Mouse (Mus musculus) spleen, adult 18-20 months (tissue): ENCODE data around the gene Mettl7a3.
"Not testable (repeated sequence)": the region's sequence is repeated elsewhere in the genome, so short reads cannot be mapped to it uniquely, and the experiment has no call there.

ENCODE experiments used
- DNase-seq, 2 experiments: peaks; one replicate each; pipeline ENCODE4 v3.0.0; 2022; ENCODE audit warnings: mixed read lengths in 2 of 2

Mettl7a3 gene

GRCm38 (mm10) chr15:100334629-100335028 is at the start of gene Mettl7a3:
Mettl7a3 (plus strand) TSS chr15:100334929.
- DNase-seq, result no peak

DNA sequence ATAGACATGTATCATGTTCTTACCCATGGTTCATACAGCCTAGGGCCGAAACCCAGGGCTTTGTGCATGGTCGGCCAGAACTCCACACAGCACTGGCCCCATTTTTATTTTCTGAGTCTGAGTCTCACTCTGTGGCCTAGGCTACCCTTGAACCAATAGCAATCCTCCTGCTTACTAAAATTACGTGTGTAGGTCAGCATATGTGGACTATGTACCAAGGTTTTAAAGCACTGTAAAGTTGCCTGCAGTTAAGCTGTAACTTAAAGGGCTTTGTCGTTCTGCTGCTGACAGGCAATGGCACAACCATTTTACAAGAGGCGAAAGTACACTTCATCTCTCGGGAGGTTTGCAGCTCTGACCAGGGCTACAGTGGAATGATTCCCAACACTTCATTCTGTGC is 45.7 kb upstream of the Mettl7a3 start:
- no peak for DNase-seq

- no peak for DNase-seq
These were observed 43.9 kb upstream of the Mettl7a3 start for GRCm38 (mm10) chr15:100290858-100291257.

DNA sequence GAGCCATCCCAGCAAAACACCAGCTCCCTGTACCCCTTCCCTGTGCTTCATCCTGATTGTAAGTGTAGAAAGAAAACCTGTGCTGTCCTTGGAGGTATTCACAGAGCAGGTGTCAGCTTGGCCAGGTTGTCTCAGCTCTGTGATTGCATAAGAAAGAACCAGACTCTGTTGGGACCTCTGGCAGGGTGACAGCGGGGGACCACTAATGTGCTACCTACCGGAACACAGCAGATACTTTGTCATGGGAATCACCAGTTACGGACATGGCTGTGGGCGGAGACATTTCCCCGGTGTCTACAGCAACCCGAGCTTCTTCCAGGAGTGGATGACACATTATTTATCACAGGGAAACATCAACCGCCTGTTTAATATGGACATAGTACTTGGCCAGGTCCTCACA is 42.4 kb upstream of the Mettl7a3 start:
- no peak for DNase-seq

DNA sequence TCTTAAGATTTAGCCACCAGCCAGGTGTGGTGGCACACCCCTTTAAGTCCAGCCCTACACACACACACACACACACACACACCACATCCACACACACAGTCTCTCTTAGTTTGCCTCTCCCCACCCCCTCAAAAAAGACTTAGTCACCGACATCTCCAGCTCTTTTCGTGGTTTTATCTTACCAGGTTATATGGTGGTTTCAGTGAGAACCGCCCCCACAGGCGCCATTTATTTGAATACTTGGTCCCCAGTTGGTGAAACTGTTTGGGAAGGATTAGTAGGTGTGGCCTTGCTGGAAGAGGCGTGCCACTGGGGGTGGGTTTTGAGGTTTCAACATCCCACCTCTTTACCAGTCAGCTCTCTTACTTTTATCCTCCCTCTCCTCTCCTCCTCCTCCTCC is 36.9 kb upstream of the Mettl7a3 start:
- DNase-seq, result no peak

DNA sequence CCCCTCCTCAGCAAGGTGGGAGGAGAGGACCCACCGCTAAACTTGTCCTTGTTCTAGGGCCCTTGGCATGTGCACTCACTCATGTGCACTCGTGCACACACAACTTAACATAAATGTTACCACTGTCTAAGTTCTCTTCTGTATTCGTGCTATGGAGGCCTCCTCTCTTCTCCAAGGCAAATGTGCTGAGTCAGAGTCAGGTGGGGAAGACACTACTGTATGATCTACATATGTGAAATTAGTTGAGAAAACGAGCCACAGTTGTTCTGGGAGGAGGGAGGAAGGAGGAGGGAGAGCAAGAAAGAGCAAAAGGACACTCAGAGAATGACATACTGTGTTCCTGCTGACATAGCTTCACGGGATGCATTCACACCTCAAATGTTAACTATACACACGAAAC is 34.2 kb upstream of the Mettl7a3 start:
- no peak for DNase-seq

- no peak for DNase-seq
These were observed 33.2 kb upstream of the Mettl7a3 start for GRCm38 (mm10) chr15:100301556-100301955.

DNA sequence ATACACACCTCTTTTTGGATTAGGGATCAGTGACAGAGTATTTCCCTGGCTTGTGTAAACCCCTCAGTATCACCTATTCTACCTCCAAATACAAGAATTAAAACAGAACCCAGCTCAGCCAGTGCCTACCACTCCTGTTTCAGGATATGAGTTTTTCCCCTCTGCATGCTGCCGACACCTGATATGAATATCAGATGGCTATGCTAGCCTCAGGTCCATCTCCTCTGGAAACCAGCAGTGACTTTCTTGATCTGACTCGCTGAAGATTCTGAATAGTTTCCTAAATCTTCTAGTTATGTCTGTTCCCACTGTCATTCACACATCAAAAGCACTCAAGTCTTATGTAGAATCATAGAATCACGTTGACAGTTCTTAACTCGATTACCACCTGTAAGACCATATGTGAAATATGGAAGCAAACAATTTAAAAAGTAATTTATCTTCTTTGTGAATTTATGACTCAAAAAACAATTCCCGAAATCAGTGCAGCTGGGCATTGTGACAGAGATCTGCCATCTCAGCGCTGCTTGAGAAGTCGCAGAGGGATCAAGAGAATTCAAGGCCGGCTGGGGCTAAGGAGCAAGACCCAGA is 31.2 kb upstream of the Mettl7a3 start:
- no peak for DNase-seq

- peak; percentile 61 to 67 for DNase-seq
These were observed 30.4 kb upstream of the Mettl7a3 start, which contains the start of gene Mettl7a1 for GRCm38 (mm10) chr15:100304019-100304991. Mettl7a1 (plus strand) TSS chr15:100304140.

DNA sequence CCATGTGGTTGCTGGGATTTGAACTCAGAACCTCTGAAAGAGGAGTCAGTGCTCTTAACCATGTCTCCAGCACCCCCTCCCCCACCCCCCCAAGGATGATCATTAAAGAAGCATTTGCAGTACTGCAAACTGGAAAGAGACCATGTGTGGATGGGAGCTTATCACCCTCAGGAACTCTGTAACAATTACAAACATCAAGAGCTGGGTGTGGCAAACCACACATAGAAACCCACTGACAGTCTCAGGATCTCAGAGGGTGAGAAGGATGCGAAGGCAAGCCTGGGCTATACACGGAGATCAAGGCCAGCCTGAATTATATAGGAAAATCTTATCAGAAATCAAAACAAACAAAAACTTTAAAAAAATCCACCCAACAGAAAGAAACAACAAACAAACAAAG is 28.5 kb upstream of the Mettl7a3 start:
- no peak for DNase-seq

GRCm38 (mm10) chr15:100307438-100308096 is 27.2 kb upstream of the Mettl7a3 start:
- peak in 1 of 2 experiments; percentile 23 for DNase-seq

DNA sequence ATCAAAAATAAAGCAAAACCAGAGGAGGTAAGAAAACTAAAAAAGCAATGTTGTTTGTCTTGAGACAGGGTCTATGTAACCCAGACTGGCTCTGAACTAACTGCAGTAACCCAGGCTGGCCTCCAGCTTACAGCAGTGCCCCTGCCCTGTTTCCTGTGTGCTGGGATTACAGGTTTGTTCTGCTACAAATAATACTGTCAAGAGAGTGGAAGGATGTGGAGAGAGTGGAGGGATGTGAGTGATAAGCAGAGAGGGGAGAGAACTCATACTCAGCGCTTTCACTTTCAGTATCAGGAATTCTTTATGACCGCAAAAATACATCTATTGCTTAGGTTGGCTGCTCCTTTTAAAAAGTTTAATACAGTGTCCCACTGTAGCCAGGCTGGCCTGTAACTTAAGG is 22.4 kb upstream of the Mettl7a3 start:
- no peak for DNase-seq

DNA sequence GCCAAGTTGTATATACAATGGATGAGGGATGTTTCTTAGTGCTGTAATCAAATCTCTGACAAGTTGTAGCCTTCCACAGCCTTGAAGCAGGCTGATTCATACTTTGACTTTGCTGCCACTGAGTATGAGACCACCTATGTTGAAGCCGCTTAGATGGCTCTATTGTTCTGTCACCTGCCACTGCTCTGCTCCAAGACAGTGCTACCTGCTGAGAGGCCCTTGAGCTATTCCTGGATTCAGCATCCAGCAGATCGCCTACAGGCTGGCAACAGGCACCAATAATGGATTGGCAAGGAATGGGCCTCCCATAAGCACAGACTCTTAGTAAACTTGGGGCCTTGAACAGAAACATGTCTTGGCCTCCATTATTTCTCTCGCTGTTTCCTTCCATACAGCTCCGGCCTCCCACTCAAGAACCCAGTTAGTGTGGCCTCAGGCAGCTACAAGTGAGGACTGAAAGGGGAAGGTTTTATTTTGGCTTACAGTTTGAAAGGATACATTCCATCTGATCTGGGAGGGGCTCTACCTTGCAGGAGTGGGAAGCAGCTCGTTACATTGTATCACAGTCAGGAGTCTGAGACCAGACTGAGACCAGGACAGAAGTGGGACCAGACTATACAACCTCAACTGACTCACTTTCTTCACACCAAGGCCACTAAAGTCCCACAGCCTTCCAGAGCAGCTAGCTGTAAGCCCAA is 20.1 kb upstream of the Mettl7a3 start:
- DNase-seq, result no peak

DNA sequence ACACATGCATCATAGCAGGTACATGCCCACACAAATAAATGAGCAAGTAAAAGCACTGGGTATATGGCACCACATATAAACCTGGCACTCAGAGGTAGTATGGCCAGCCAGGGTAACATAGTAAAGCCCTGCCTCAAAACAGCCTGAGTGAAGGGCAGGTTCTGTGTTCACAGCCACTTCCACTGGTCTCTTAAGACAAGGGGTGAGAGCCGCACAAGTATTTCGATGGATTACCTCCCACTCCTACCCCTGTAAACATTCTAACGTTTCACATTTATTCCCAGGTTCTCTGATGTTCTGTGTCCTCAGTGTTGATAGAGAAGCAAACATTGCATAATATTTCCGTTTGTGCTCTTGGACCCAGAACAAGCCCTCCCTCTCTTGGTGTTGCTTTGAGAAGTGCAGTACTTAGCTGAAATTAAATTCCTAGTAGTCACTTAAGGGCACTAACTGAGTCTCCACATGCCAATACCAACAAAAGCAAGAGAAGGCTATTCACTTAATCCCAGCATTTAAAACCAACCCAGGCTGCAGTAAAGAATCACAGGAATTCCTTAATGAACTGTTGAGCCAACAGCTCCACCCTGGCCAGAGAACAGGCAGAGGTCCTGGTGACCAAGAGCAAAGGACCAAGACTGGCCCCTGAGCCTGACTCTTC is 16.6 kb upstream of the Mettl7a3 start:
- DNase-seq, result not testable (repeated sequence)

- no peak for DNase-seq
These were observed 14.8 kb upstream of the Mettl7a3 start for GRCm38 (mm10) chr15:100319884-100320283.

- DNase-seq, result no peak
These were observed 14.3 kb upstream of the Mettl7a3 start for GRCm38 (mm10) chr15:100320295-100320905.

GRCm38 (mm10) chr15:100321134-100321533 is 13.6 kb upstream of the Mettl7a3 start:
- no peak for DNase-seq

- no peak for DNase-seq
These were observed 10.6 kb upstream of the Mettl7a3 start for GRCm38 (mm10) chr15:100324021-100324591.

- no peak for DNase-seq
These were observed 9.5 kb upstream of the Mettl7a3 start for GRCm38 (mm10) chr15:100325235-100325634.

DNA sequence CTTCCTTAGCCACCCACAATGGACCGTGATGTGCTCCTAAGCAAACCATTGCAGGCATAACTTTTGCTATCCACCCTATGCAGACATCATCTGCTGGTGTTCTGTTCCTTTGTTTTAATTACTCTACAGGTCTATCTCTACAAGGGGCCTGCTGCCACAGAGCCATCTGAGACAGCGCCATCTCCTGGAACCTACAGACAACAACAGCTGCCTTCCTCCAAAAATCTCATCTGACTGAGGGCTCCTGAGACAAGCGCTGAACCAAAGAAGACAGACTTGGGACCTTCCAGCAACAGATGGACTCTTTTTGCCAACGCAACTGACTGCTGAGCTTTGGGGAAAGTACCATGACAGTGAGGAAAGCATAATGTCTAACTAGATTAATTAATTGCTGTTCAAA is 6.6 kb upstream of the Mettl7a3 start:
- not testable (repeated sequence) for DNase-seq

DNA sequence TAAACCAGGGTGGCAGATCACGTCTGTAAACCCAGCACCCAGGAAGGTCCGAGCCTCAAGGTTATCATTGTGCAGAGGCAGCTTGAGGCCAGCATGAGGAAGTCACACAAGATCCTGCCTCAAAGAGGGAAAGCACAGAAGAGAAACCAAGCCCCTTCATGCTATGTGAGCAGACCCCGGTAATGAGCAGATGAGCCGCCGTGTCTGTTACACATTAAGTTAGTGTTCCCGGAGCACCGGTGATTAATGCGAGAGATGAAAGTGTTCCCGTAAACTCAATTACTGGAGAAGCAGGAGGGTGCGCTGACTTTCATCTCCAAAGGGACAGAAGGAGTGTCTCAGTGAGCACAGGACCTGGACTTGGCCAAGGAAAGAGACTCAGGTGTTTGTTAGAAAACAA is 5.4 kb upstream of the Mettl7a3 start:
- DNase-seq, result not testable (repeated sequence)
